Mouse (Mus musculus) intestine, embryonic 16.5 days (tissue): ENCODE measurements around the gene Rps15. TPM values are rescaled to one million over a fixed set of nuclear protein-coding genes. Genes with fewer than 3 reads are reported as not detected.

Source experiments
- ATAC-seq: fragments of 200-750 bp; cut with Nextera tagmentation; 2 replicates; pipeline ENCODE4 v1.8.0; 2017; ENCODE audit warnings: moderate TSS enrichment, moderate library complexity
- H3K27ac ChIP-seq: fragments of 300-500 bp; sonication (generic); 2 replicates; pipeline ENCODE4 v1.5.1; 2014; ENCODE audit warnings: mild to moderate bottlenecking, low read length
- H3K27me3 ChIP-seq: fragments of 300-500 bp; sonication (generic); replicated peaks from 2 replicates; pipeline ENCODE4 v1.6.1; 2014; ENCODE audit warnings: low read length, control low read depth, mixed read lengths; ENCODE audit not compliant: control insufficient read depth, insufficient read depth
- H3K36me3 ChIP-seq: fragments of 300-500 bp; sonication (generic); 2 replicates; pipeline ENCODE4 v1.6.1; 2014; ENCODE audit warnings: low read length, control low read depth; ENCODE audit not compliant: control insufficient read depth, insufficient read depth
- H3K4me1 ChIP-seq: fragments of 300-500 bp; sonication (generic); 2 replicates; pipeline ENCODE4 v1.6.1; 2014; ENCODE audit warnings: low read length, control low read depth, mixed read lengths; ENCODE audit not compliant: control insufficient read depth, insufficient read depth
- H3K4me2 ChIP-seq: fragments of 300-500 bp; sonication (generic); 2 replicates; pipeline ENCODE4 v1.6.1; 2014; ENCODE audit warnings: low read depth, low read length, control low read depth
- H3K4me3 ChIP-seq: fragments of 300-500 bp; sonication (generic); 2 replicates; pipeline ENCODE4 v1.5.1; 2014; ENCODE audit warnings: mild to moderate bottlenecking, low read length
- H3K9ac ChIP-seq: fragments of 300-500 bp; sonication (generic); 2 replicates; pipeline ENCODE4 v1.6.1; 2014; ENCODE audit warnings: low read depth, low read length
- H3K9me3 ChIP-seq: fragments of 300-500 bp; sonication (generic); 2 replicates; pipeline ENCODE4 v1.6.1; 2016; ENCODE audit warnings: low read length, control low read depth; ENCODE audit not compliant: control insufficient read depth
- WGBS: fragments of 180-500 bp; shearing (Covaris S2); extraction: QIAGEN DNeasy Blood & Tissue Kit; methylation state at CpG from one replicate; pipeline ENCODE4 v1.1.7; 2014; 5-methylcytosine and 5-hydroxymethylcytosine counted together
- polyA plus RNA-seq: library from polyadenylated mRNA; unstranded; fragments of >200 nt; fragmentation: Nextera tagmentation; extraction: Ambion mirVana; gene quantifications from 2 replicates; pipeline ENCODE4 v1.2.1, GENCODE M21; 2015

The Rps15 gene
- polyA plus RNA-seq, 1 experiment from 2014 or later, result 922 TPM

DNA sequence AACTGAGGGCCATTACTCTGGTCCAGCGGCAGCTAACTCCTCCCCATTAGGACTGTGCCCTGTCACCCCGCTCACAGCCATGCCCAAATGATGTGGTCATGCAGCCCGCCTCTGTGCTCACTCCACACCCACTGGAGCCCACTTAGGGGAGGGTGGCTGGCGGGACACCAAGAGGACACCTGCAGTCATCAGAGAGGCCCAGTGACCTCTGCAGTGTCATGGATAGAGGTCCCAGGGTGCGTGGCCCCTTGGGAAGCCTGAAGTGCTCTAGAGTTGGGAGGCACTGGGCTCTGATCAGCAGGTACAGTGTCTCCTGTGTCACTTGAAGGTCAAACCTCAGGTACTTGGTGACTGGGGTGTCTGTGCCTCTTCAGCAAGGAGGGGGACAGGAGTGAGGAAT is 4.6 kb downstream of the Rps15 start:
- no peaks in the 10 kb centered on the region for H3K9me3 ChIP-seq
- no peak for ATAC-seq
- peaks cover 8% of the 10 kb centered on the region for H3K36me3 ChIP-seq
- H3K4me1 ChIP-seq, result peaks cover 21% of the 10 kb centered on the region
- H3K27ac ChIP-seq, result no peak overlapping the region
- H3K27me3 ChIP-seq, result peaks cover 40% of the 10 kb centered on the region
- H3K4me3 ChIP-seq, result no peak overlapping the region
- 85% methylated on average over 5 of the region's 5 CpGs for WGBS
- H3K9ac ChIP-seq, result no peak overlapping the region
- no peak overlapping the region for H3K4me2 ChIP-seq

DNA sequence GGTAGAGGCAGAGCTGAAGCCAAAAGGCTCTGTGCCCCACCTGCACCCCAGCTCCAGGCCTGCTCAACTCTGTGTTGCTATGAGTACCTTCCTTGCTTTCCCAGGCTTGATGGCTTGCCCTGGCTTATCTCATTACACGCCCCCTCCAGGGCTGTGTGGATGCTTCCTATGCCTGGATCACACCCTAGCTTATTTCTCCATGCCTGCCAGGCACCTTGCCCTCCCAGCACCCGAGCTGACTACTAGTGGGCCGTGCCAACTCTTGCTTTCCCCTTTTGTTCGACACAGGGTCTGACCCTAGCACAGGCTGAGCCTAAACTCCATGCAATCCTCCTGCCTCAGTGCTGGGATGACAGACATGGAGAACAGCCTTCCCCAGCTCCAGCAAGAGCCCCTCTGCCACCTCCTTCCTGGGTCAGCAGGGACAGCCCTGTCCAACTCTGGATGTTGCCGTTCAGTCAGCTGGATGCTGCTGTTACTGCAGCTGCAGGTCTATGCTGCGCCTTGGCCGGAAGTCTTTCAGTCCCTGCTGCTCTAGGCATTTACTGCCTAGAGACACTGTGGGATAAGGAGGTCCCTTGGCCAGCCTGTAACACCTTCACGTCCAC is 5.4 kb downstream of the Rps15 start:
- H3K9ac ChIP-seq, result no peak overlapping the region
- no peaks in the 10 kb centered on the region for H3K9me3 ChIP-seq
- 63% methylated on average over 8 of the region's 8 CpGs for WGBS
- H3K4me1 ChIP-seq, result peaks cover 22% of the 10 kb centered on the region
- H3K27ac ChIP-seq, result no peak overlapping the region
- H3K27me3 ChIP-seq, result peaks cover 40% of the 10 kb centered on the region
- no peak overlapping the region for H3K4me3 ChIP-seq
- H3K4me2 ChIP-seq, result no peak overlapping the region
- no peak for ATAC-seq
- peaks cover 8% of the 10 kb centered on the region for H3K36me3 ChIP-seq

DNA sequence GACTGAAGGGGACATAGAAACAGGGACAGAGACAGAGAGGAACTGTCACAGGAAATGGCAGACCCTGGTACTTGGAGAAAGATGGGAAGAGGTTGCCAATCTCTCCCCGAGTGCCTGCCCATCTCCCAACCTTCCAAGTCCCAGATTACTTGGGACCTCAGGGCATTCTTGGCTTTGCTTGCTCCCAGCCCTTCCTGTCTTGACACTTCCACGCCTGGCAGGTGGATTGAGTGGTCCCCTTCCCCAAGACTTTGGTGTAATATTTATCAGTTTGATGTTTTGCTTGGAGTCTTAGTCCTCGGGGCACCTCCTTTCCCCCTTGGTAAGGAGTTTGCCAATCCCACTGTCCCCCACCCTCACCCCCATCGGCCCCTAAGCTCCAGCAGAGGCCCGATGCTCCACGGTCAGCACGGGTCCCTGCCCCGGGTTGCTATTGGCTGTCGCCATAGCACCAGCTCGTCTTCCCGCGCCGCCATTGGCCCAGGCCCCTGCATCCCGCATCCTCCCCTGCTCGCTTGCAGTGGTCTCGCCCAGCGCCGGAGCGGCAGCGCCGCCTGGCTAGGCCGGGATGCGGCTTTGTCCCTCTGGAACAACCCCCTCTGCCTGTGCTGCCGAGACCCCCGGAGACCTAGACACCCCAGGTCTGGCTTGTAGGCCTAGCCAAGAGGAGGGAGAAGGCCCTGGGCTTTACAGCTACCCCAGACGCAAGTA is 6.5 kb downstream of the Rps15 start:
- H3K4me1 ChIP-seq, result peaks cover 17% of the 10 kb centered on the region
- no peak overlapping the region for H3K4me2 ChIP-seq
- peaks cover 40% of the 10 kb centered on the region for H3K27me3 ChIP-seq
- WGBS, result 5% methylated on average over 26 of the region's 26 CpGs
- H3K4me3 ChIP-seq, result peak overlapping the region; percentile 8; the same call in 1 of the 2 replicates
- H3K9me3 ChIP-seq, result no peaks in the 10 kb centered on the region
- H3K27ac ChIP-seq, result no peak overlapping the region
- ATAC-seq, result no peak
- peaks cover 8% of the 10 kb centered on the region for H3K36me3 ChIP-seq
- H3K9ac ChIP-seq, result peak overlapping the region; percentile 45; the same call in 1 of the 2 replicates

DNA sequence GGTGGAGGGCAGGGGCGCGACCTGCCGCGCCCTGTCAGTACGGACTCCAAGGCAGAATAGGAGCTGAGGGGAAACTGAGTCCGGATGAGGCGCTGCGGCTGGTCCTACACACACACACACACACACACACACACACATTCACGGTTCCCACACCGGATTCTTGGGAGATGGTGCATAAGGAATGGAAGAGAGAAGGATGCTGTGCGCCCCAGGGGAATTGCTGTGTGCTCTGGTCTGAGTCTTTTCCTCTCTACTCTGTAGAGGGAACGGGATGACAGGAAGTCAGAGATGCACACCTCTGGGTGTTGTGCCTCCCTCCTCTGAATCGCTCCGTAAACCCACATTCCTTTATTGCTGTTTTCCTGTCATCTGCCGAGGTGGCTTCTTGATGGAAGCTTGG is 7.0 kb downstream of the Rps15 start:
- Histone ChIP-seq H3K4me1 (peaks cover 13% of the 10 kb centered on the region), H3K36me3 (peaks cover 5% of the 10 kb centered on the region), H3K4me2 (no peak overlapping the region), H3K9ac (peak overlapping the region; percentile 45; the same call in 1 of the 2 replicates), H3K4me3 (peak overlapping the region; percentile 8; the same call in 1 of the 2 replicates), H3K27me3 (peaks cover 40% of the 10 kb centered on the region), H3K9me3 (no peaks in the 10 kb centered on the region), H3K27ac (no peak overlapping the region)
- WGBS, result 12% methylated on average over 15 of the region's 15 CpGs
- ATAC-seq, result no peak

DNA sequence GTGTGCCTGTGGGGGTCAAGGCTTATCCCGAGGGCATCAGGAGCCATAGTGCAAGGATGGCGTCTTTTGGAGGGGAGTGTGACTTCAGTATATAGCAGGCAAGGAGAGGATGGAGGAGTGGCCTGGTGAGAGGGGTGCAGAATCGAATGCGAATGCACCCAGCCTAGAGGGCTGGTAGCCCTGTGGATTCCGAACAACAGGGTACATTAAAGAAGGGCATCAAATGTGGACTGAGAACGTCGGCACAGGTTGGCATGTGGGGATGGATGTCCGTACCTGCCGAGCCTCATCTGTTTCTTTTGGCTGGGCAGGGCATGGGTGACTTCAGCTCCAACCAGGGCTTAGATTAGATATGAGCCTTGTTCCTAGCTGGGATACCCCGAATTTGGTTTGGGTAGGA is 7.6 kb downstream of the Rps15 start:
- H3K4me2 ChIP-seq, result no peak overlapping the region
- no peaks in the 10 kb centered on the region for H3K9me3 ChIP-seq
- H3K4me1 ChIP-seq, result peaks cover 15% of the 10 kb centered on the region
- H3K36me3 ChIP-seq, result peaks cover 2% of the 10 kb centered on the region; the same call in 1 of the 2 replicates
- 52% methylated on average over 10 of the region's 10 CpGs for WGBS
- H3K27ac ChIP-seq, result no peak overlapping the region
- H3K27me3 ChIP-seq, result peaks cover 46% of the 10 kb centered on the region
- no peak overlapping the region for H3K4me3 ChIP-seq
- no peak for ATAC-seq
- H3K9ac ChIP-seq, result no peak overlapping the region

DNA sequence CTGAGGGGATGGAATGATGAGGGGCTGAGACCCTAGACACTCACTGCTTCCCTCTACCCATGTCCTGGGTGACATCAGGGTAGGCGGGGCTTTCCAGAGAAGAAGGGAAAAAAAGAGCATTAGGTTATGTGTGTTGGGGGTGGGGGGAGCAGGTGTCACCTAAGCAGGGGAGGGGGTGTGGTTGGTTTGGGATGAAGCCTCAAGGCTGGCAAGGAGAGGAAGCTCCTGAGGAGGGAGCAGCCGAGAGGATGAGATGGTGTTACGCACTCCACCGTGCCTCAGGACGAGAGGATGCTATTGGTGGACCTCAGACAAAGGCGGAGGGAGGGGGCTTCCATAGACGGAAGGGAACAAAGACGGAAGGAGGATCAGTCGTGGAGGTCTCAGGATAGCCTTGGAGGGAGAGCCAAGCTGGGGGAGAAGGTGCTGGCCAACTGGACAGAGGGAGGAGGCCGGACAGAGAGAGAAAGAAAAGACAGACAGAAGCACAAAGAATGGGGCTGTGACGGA is 8.5 kb downstream of the Rps15 start:
- Histone ChIP-seq H3K36me3 (no peaks in the 10 kb centered on the region), H3K27ac (no peak overlapping the region), H3K4me2 (no peak overlapping the region), H3K4me3 (no peak overlapping the region), H3K9ac (peak overlapping the region; percentile 22; the same call in 1 of the 2 replicates), H3K9me3 (no peaks in the 10 kb centered on the region), H3K27me3 (peaks cover 53% of the 10 kb centered on the region), H3K4me1 (peaks cover 11% of the 10 kb centered on the region)
- 34% methylated on average over 11 of the region's 11 CpGs for WGBS
- no peak for ATAC-seq

DNA sequence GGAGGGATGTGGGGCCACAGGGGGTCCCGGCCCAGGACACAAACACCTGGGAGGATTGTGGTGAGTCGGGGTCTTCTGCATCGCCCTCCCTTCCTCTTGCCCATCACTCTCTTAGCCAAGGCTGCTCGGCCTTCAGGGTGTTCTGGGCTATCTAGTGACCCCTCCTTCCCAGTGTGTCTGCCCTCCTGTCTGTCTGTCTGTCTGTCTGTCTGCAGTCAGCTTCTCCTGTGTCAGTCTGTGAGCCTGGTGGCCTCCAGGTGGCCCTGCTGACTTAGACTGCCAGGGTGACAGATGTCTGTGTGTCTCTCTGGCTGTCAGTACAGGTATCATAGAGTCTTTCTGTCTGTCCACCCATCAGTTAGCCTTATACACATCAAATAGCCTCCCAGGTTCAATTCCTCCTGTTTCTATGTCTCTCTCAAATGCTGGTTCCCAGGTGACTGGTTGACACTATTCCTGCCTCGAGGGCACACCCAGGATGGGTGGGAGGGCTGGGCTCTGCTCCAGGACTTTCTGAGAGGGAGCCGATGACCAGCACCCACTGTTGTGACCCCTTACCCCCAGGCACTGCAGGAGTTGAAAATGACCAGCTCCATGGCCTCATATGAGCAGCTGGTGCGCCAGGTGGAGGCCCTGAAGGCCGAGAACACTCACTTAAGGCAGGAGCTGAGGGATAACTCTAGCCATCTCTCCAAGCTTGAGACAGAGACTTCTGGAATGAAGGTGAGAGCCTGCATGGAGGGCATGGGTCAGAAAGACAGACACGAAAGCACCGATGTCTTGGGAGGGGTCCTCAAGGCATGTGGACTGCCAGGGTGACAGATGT is 9.2 kb downstream of the Rps15 start:
- ATAC-seq, result no peak
- Histone ChIP-seq H3K9me3 (no peaks in the 10 kb centered on the region), H3K27me3 (peaks cover 57% of the 10 kb centered on the region), H3K4me3 (no peak overlapping the region), H3K4me1 (peaks cover 7% of the 10 kb centered on the region), H3K4me2 (peak overlapping the region; percentile 10; the same call in 1 of the 2 replicates), H3K9ac (peak overlapping the region; percentile 22), H3K36me3 (no peaks in the 10 kb centered on the region), H3K27ac (no peak overlapping the region)
- WGBS, result 71% methylated on average over 10 of the region's 10 CpGs

DNA sequence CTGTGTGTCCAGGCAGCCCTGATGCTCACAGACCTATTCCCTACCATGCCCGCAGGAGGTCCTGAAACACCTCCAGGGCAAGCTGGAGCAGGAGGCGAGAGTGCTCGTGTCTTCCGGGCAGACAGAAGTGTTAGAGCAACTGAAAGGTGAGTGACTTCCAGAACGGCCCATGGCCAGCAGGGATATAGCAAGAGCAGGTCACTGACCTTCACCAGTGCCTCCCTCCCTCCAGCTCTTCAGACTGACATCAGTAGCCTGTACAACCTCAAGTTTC is 9.8 kb downstream of the Rps15 start:
- Histone ChIP-seq H3K9ac (peak overlapping the region; percentile 27), H3K27ac (no peak overlapping the region), H3K9me3 (no peaks in the 10 kb centered on the region), H3K4me1 (peaks cover 7% of the 10 kb centered on the region), H3K4me2 (no peak overlapping the region), H3K27me3 (peaks cover 57% of the 10 kb centered on the region), H3K36me3 (no peaks in the 10 kb centered on the region), H3K4me3 (no peak overlapping the region)
- ATAC-seq, result no peak
- WGBS, result 64% methylated on average over 5 of the region's 5 CpGs

DNA sequence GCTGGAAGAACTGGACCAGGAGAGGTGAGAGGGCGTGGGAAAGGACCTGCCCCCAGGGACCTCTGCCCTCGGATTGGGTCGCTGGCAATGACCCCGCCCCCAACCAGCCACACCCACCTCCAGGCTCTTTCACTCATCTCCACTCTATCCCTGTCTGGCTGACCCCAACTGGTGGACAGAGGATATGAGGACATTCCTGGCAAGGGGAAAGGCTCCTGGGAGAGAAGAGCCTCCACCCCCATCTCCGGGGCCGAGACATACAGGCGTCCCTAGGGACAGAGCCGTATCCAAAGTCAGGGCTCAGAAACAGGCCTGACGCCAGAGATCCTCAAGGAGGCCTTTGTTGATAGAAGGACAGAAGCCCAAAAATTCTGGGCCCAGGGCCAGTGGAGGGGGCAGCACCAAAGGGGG is 10.2 kb downstream of the Rps15 start:
- H3K4me1 ChIP-seq, result peaks cover 7% of the 10 kb centered on the region
- H3K9ac ChIP-seq, result peak overlapping the region; percentile 27
- 13% methylated on average over 9 of the region's 9 CpGs for WGBS
- H3K27me3 ChIP-seq, result peaks cover 55% of the 10 kb centered on the region
- no peaks in the 10 kb centered on the region for H3K36me3 ChIP-seq
- no peaks in the 10 kb centered on the region for H3K9me3 ChIP-seq
- H3K4me2 ChIP-seq, result no peak overlapping the region
- H3K4me3 ChIP-seq, result no peak overlapping the region
- H3K27ac ChIP-seq, result peak overlapping the region; percentile 13; the same call in 1 of the 2 replicates
- peak; percentile 67 for ATAC-seq
